Mouse (Mus musculus) midbrain, embryonic 11.5 days (tissue): ENCODE results near the gene Leap2. TPM values are rescaled to one million over a fixed set of nuclear protein-coding genes. Genes with fewer than 3 reads are reported as not detected.

Experiments used
- ATAC-seq: fragments of 200-750 bp; cut with Nextera tagmentation; 2 replicates; pipeline ENCODE4 v1.8.0; 2017; ENCODE audit warnings: moderate TSS enrichment, moderate library complexity; ENCODE audit not compliant: low FRiP score
- DNase-seq: peaks from one replicate; pipeline ENCODE4 v3.0.0; 2015; ENCODE audit warnings: low spot score; ENCODE audit errors: missing footprints
- H3K27ac ChIP-seq: fragments of 300-500 bp; sonication (generic); 2 replicates; pipeline ENCODE4 v1.5.1; 2014; ENCODE audit warnings: low read depth, low read length
- H3K27me3 ChIP-seq: fragments of 300-500 bp; sonication (generic); 2 replicates; pipeline ENCODE4 v1.6.1; 2014; ENCODE audit warnings: mild to moderate bottlenecking, low read length, moderate library complexity, mixed read lengths; ENCODE audit not compliant: control insufficient read depth, insufficient read depth
- H3K36me3 ChIP-seq: fragments of 300-500 bp; sonication (generic); 2 replicates; pipeline ENCODE4 v1.6.1; 2014; ENCODE audit warnings: mild to moderate bottlenecking, low read length, moderate library complexity, mixed read lengths; ENCODE audit not compliant: control insufficient read depth, insufficient read depth
- H3K4me1 ChIP-seq: fragments of 300-500 bp; sonication (generic); 2 replicates; pipeline ENCODE4 v1.6.1; 2014; ENCODE audit warnings: low read length; ENCODE audit not compliant: control insufficient read depth, insufficient read depth
- H3K4me2 ChIP-seq: fragments of 300-500 bp; sonication (generic); 2 replicates; pipeline ENCODE4 v1.6.1; 2014; ENCODE audit warnings: mild to moderate bottlenecking, moderate library complexity
- H3K4me3 ChIP-seq: fragments of 300-500 bp; sonication (generic); 2 replicates; pipeline ENCODE4 v1.5.1; 2014; ENCODE audit warnings: low read depth, low read length
- H3K9ac ChIP-seq: fragments of 300-500 bp; sonication (generic); 2 replicates; pipeline ENCODE4 v1.6.1; 2014; ENCODE audit warnings: low read length
- H3K9me3 ChIP-seq: fragments of 300-500 bp; sonication (generic); 2 replicates; pipeline ENCODE4 v1.6.1; 2016; ENCODE audit warnings: low read length; ENCODE audit not compliant: control insufficient read depth
- WGBS: fragments of 180-500 bp; shearing (Covaris S2); extraction: QIAGEN DNeasy Blood & Tissue Kit; methylation state at CpG from one replicate; pipeline ENCODE4 v1.1.7; 2014; 5-methylcytosine and 5-hydroxymethylcytosine counted together
- polyA plus RNA-seq: library from polyadenylated mRNA; unstranded; fragments of >200 nt; fragmentation: Nextera tagmentation; extraction: Ambion mirVana; gene quantifications from 2 replicates; pipeline ENCODE4 v1.2.1, GENCODE M21; 2014

Leap2 gene
- polyA plus RNA-seq, 1 experiment from 2014 or later: 0.66 TPM

DNA sequence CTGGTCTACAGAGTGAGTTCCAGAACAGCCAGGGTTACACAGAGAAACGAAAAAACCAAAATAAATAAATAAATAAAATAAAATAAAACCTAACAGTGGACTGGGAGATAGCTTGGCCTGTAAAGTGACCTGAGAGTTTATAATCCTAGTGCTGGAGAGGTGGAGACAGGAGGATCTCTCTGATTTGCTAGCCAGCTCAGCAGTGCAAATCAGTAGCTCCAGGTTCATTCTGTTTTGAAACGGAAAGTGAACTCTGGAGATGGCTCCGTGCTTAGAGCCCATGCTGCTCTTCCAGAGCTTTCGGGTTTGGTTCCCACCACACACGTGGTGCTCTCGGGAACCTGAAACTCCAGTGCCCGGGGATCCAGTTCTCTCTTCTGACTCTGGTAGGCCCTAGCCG is 25.0 kb upstream of the Leap2 start:
- no peak overlapping the region for H3K9ac ChIP-seq
- H3K27me3 ChIP-seq: no peaks in the 10 kb centered on the region
- WGBS: 90% methylated on average over 8 of the region's 8 CpGs
- ATAC-seq (no peak), DNase-seq (no peak)
- H3K27ac ChIP-seq: no peak overlapping the region
- no peaks in the 10 kb centered on the region for H3K4me1 ChIP-seq
- H3K36me3 ChIP-seq: no peaks in the 10 kb centered on the region
- no peak overlapping the region for H3K4me2 ChIP-seq
- no peaks in the 10 kb centered on the region for H3K9me3 ChIP-seq
- H3K4me3 ChIP-seq: no peak overlapping the region

- Histone ChIP-seq H3K4me3 (no peak overlapping the region), H3K9me3 (no peaks in the 10 kb centered on the region), H3K27ac (no peak overlapping the region), H3K9ac (no peak overlapping the region), H3K36me3 (no peaks in the 10 kb centered on the region), H3K4me2 (no peak overlapping the region), H3K4me1 (no peaks in the 10 kb centered on the region), H3K27me3 (no peaks in the 10 kb centered on the region)
- ATAC-seq (no peak), DNase-seq (no peak)
- WGBS: 83% methylated on average over 13 of the region's 13 CpGs
Observed at GRCm38 (mm10) chr11:53446183-53446582, 23.2 kb upstream of the Leap2 start.

DNA sequence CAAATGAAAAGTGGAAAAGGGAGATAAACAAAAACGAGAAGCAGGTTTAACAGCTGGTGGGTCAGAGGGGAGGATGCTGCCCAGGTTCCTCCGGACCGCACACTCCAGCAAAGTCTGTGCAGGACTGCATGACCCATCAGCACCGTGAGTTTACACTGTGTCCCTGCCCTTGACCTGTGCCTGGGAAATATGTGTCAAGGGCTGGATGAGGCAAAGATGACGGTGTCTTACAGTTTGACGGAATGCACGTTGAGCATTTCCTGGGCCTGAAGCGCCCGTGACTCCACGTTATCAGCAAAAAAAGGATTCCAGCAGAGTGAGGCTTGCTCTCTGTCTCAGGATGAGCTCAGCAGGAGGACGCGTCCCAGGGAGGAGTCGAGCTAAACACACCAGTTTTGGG is 22.6 kb upstream of the Leap2 start:
- ATAC-seq (no peak), DNase-seq (no peak)
- Histone ChIP-seq H3K27me3 (no peaks in the 10 kb centered on the region), H3K27ac (no peak overlapping the region), H3K36me3 (no peaks in the 10 kb centered on the region), H3K9ac (no peak overlapping the region), H3K4me1 (no peaks in the 10 kb centered on the region), H3K9me3 (no peaks in the 10 kb centered on the region), H3K4me3 (no peak overlapping the region), H3K4me2 (no peak overlapping the region)
- 57% methylated on average over 13 of the region's 13 CpGs for WGBS

GRCm38 (mm10) chr11:53443861-53444260 is 20.9 kb upstream of the Leap2 start:
- Histone ChIP-seq H3K36me3 (no peaks in the 10 kb centered on the region), H3K4me1 (no peaks in the 10 kb centered on the region), H3K27me3 (no peaks in the 10 kb centered on the region), H3K9me3 (no peaks in the 10 kb centered on the region), H3K9ac (no peak overlapping the region), H3K4me2 (no peak overlapping the region), H3K4me3 (no peak overlapping the region), H3K27ac (no peak overlapping the region)
- 44% methylated on average over 6 of the region's 6 CpGs for WGBS
- ATAC-seq: no peak
- DNase-seq: no peak

DNA sequence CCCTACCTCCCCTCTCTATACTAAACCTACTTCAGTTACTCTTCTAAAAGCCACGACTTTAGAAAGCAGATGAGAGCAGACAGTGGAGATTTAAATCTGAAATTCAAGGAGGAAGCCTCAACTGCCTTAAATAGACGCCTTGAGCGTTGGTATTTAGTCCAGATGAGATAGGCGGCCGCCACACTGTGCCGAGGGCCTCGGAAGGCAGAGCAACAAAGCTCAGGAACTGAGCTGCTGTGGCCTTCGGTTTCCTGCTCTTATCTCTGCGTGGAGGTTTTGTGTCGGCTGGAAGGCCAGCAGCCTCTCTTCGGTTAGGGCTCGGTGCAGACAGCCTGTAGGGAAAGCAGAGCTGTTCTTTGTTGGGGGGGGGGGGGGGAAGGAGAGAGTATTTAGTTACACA is 19.0 kb upstream of the Leap2 start:
- WGBS: 53% methylated on average over 12 of the region's 12 CpGs
- H3K36me3 ChIP-seq: no peaks in the 10 kb centered on the region
- DNase-seq: no peak
- H3K4me1 ChIP-seq: no peaks in the 10 kb centered on the region
- no peak overlapping the region for H3K9ac ChIP-seq
- H3K4me2 ChIP-seq: no peak overlapping the region
- no peaks in the 10 kb centered on the region for H3K9me3 ChIP-seq
- no peak for ATAC-seq
- no peaks in the 10 kb centered on the region for H3K27me3 ChIP-seq
- H3K27ac ChIP-seq: no peak overlapping the region
- H3K4me3 ChIP-seq: no peak overlapping the region

GRCm38 (mm10) chr11:53436338-53436737 is 13.4 kb upstream of the Leap2 start:
- 92% methylated on average over 6 of the region's 6 CpGs for WGBS
- H3K9me3 ChIP-seq: no peaks in the 10 kb centered on the region

GRCm38 (mm10) chr11:53435504-53435903 is 12.5 kb upstream of the Leap2 start:
- Histone ChIP-seq H3K4me1 (no peaks in the 10 kb centered on the region; the same call in 1 of the 2 replicates), H3K4me3 (no peak overlapping the region), H3K9ac (no peak overlapping the region), H3K27me3 (no peaks in the 10 kb centered on the region), H3K36me3 (no peaks in the 10 kb centered on the region), H3K9me3 (no peaks in the 10 kb centered on the region), H3K4me2 (no peak overlapping the region), H3K27ac (no peak overlapping the region)
- DNase-seq (no peak), ATAC-seq (no peak)
- 86% methylated on average over 8 of the region's 8 CpGs for WGBS

More at GRCm38 (mm10) chr11:53436338-53436737, 13.4 kb upstream of the Leap2 start:
- no peak overlapping the region for H3K4me2 ChIP-seq
- no peaks in the 10 kb centered on the region; the same call in 1 of the 2 replicates for H3K4me1 ChIP-seq
- ATAC-seq (no peak), DNase-seq (no peak)
- no peaks in the 10 kb centered on the region for H3K36me3 ChIP-seq
- no peak overlapping the region for H3K27ac ChIP-seq
- no peak overlapping the region for H3K9ac ChIP-seq
- no peak overlapping the region for H3K4me3 ChIP-seq
- no peaks in the 10 kb centered on the region for H3K27me3 ChIP-seq

- no peaks in the 10 kb centered on the region for H3K36me3 ChIP-seq
- peaks cover 7% of the 10 kb centered on the region for H3K4me1 ChIP-seq
- H3K27me3 ChIP-seq: no peaks in the 10 kb centered on the region
- no peak for ATAC-seq
- H3K4me2 ChIP-seq: no peak overlapping the region
- H3K4me3 ChIP-seq: no peak overlapping the region
- H3K9ac ChIP-seq: no peak overlapping the region
- H3K27ac ChIP-seq: no peak overlapping the region
- 63% methylated on average over 6 of the region's 6 CpGs for WGBS
- no peaks in the 10 kb centered on the region for H3K9me3 ChIP-seq
- DNase-seq: no peak
Observed at GRCm38 (mm10) chr11:53433057-53433456, 10.1 kb upstream of the Leap2 start.

DNA sequence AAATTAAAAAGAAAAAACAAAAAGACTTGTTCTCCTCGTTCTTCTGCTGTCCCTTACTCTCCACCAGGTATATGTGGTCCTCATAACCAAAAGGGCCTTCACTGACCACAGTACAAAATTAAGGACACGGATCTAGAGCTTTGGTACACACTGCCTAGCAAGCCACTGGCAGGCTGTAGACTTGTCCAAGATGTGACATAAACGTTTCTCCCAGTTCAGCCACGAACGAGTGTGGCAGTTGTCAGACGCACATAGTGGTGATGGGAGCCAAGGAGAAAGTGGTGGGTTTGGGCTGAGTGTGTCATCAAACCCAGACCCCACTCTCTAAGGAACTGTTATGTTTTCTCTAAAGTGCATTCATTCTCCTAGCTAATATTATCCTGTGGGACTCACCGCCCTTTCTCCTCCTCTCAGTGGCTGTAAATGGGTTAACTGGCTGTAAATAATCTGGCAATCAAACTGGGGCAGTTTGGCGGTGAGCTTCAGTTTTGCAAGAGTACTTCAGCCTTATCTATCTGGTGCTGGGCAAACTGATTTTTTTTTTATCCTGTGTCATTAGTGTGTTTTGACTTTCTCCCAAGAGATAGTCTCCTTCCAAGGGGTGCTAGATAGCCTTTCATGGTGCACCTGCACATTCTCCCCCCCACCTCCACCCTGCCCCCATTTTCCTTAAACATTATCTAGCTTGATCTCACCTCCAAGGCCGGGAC is 8.5 kb upstream of the Leap2 start:
- peak overlapping the region; percentile 62 for H3K4me3 ChIP-seq
- no peaks in the 10 kb centered on the region for H3K27me3 ChIP-seq
- no peak overlapping the region for H3K27ac ChIP-seq
- no peak for DNase-seq
- H3K9ac ChIP-seq: peak overlapping the region; percentile 32; the same call in 1 of the 2 replicates
- WGBS: 26% methylated on average over 9 of the region's 9 CpGs
- no peak for ATAC-seq
- no peaks in the 10 kb centered on the region for H3K9me3 ChIP-seq
- H3K36me3 ChIP-seq: no peaks in the 10 kb centered on the region
- H3K4me1 ChIP-seq: peaks cover 7% of the 10 kb centered on the region
- peak overlapping the region; percentile 44 for H3K4me2 ChIP-seq
